Mouse (Mus musculus) adrenal gland, postnatal 14 days (tissue): ENCODE results near the gene Scap. TPM values are rescaled to one million over a fixed set of nuclear protein-coding genes. Genes with fewer than 3 reads are reported as not detected.
"Not testable (repeated sequence)": the region's sequence is repeated elsewhere in the genome, so short reads cannot be mapped to it uniquely, and the experiment has no call there.

Experiments used
- DNase-seq: peaks from one replicate; pipeline ENCODE4 v3.0.0; 2021; ENCODE audit warnings: mixed read lengths
- total RNA-seq: library from RNA; stranded (reverse); gene quantifications from 2 replicates; pipeline ENCODE4 v1.2.3, GENCODE M21; 2021

The Scap gene
- total RNA-seq, 1 experiment from 2014 or later = 75.7 TPM

DNA sequence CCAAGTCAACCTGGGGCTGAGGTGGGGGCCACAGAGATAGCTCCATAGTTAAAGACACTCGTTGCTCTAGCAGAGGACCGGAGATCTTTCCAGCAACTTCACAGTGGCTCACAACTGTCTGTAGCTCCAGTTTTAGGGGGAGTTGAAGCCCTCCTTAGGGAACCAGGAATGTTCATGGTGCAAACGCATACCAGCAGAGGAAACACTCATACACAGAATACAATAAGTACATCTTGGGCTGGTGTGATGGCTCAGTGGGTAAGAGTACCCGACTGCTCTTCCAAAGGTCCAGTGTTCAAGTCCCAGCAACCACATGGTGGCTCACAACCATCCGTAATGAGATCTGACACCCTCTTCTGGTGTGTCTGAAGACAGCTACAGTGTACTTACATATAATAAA is 2.2 kb upstream of the Scap start:
- DNase-seq = not testable (repeated sequence)

DNA sequence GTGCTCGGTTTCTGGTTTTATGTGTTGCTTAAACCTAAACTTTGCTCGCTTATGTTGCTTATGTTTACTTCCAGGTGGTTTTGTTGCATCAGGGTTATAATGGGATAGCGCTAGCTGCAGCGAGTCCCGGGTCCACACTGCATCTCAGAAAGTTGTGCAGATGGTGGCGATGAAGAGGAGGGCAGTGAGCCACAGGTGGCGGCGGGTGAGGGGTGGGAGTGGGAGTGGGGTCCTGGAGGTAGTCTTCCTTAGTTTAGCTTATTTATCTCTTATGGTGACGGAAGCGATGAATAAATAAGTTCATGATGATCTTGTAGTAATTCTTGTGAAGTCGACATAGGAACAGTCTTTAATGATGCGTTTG is 790 bp downstream of the Scap start:
- DNase-seq = no peak

GRCm38 (mm10) chr9:110334849-110335248 is 1.8 kb downstream of the Scap start:
- DNase-seq = no peak

DNA sequence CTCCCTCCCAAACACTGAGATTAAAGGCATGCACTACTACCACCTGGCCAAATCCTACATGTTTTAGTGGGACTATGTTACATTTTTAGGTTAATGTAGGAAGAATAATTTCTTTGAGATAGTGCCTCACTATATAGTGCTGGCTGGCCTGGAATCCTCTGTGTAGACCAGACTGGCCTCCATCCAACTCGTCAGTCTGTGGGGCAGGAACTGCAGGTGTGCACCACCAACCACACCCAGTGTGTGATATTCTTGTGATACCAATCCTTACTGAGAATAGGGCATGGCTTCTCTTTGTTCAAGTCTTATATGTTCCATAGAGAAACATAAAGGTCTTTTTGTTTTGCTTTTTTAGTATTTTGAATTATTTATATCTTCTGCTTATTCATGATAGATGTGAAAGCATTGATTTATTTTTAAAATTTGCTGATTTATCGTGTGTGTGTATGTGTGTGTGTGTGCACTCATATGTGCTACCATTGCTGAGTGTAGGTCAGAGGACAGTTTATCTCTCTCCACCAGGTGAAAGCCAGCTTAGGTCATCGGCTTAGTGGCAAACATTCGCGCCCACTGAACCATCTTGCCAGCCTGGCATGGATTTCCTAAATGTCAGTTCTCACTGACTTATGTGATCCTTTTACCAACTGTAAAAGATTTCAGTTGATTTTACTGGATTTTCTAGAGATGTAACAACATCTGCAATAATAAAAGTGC is 7.1 kb downstream of the Scap start:
- no peak for DNase-seq

GRCm38 (mm10) chr9:110342008-110342407 is 8.9 kb downstream of the Scap start:
- DNase-seq = no peak

DNA sequence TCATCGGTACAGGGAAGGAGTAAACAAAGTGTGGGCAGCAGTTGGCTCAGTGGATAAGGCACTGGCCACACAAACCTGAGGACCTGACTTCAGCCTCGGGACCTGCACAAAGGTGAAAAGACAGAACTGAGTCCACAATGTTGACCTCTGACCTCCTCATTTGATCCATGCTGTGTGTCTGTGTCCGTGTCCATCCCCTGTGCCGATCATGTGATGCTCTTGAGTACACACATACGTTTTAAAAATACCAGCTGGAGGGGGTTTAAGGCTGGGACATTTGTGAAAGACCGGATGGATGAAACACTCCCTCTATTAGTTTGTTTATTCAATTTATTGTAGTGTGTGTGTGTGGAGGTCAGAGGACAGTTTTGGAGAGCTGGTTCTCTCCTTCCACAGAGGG is 10.7 kb downstream of the Scap start:
- DNase-seq = no peak

DNA sequence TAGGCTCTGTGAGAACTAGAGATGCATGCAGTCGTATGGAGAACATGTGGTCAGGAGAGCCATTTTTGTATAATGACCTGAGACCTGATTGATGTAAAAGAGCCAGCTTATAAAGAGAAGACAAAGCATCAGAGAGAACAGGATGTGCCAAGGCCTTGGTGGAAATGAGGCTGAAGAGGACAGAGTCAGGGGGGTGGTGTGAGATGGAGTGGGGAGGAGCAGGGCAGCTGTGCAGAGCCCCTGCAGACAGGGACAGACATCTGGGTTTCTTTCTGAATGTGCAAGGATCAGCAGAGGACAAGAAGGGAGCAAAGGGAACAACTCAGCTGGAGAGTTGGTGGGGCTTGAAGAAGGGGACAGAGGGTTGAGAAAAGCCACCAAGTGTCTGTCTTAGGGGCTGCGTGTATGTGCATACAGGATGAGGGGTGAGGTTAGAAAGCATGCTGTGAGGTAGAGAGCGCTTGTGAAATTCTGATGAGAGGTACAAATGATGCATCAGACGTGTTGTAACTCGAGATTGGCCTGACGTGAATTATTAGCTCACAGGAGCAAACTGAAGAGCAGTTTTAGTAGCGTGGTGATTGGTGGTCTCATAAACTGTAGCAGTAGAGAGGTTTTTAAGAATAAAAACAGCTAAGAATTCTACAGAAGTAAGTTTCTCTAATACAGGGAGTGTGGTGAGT is 12.1 kb downstream of the Scap start:
- DNase-seq = no peak

GRCm38 (mm10) chr9:110348899-110349298 is 15.8 kb downstream of the Scap start:
- DNase-seq = no peak

- DNase-seq = no peak
Measured at GRCm38 (mm10) chr9:110350188-110350587, 17.1 kb downstream of the Scap start.

- DNase-seq = no peak
Measured at GRCm38 (mm10) chr9:110350612-110351011, 17.5 kb downstream of the Scap start.

DNA sequence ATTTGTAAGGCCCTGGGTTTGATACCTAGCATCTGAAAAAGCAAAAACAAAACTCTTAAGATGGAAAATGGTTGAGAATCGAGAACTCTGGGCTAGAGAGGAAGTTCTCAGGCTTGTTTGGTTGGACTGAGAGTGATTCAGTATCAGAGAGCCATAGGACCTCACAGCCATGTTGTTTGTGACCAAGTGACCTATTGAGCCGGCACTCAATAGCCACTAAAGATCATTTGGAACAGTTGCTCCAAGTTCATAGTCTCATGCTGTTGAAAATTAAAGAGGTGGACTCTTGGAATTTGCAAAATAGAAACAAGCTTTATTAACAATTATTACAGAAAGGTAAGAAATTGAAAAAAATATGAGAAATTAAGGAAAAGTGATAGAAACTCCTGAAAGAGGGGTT is 18.3 kb downstream of the Scap start:
- DNase-seq = no peak

- no peak for DNase-seq
Measured at GRCm38 (mm10) chr9:110351932-110352632, 19.0 kb downstream of the Scap start.

- no peak for DNase-seq
Measured at GRCm38 (mm10) chr9:110358341-110358740, 25.3 kb downstream of the Scap start.

GRCm38 (mm10) chr9:110361299-110361698 is 28.2 kb downstream of the Scap start:
- no peak for DNase-seq

GRCm38 (mm10) chr9:110362337-110362736 is 29.2 kb downstream of the Scap start:
- no peak for DNase-seq

GRCm38 (mm10) chr9:110366746-110367145 is 33.7 kb downstream of the Scap start:
- DNase-seq = peak; percentile 78

- DNase-seq = no peak
Measured at GRCm38 (mm10) chr9:110369860-110370259, 36.8 kb downstream of the Scap start.

DNA sequence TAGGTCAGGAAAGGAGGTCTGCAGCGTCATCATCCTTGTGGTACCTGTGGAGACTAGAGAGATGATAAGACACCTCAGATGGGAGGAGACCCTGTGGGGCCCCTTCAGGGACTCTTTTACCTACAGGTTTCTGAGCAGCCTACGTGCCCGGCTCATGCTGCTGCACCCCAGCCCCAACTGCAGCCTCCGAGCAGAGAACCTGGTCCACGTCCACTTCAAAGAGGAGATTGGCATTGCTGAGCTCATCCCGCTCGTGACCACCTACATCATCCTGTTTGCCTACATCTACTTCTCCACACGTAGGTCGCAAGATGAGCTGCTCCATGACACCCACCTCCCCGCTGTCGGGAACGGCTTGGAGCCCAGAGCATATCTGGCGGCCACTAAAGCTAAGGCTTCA is 40.8 kb downstream of the Scap start:
- DNase-seq = no peak

DNA sequence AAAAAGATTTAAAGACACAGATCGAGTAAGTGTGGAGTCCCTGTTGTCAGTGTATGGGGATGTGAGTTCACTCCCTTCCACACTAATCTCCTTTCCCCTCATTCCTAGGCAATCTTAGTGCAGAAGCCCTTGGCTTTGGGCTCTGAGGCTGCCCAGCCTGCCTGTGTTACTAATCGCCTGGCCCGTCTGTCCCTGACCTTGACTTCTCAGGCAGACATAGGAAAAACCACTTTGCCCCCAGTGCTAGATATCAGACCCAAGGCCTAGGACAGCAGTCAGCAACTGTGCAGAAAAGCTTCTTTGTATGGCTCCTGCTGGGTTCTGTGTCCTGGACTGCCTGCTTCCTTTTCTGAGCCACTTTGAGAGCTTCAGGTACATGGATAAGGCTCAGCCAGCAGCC is 42.6 kb downstream of the Scap start:
- peak; percentile 60 for DNase-seq

DNA sequence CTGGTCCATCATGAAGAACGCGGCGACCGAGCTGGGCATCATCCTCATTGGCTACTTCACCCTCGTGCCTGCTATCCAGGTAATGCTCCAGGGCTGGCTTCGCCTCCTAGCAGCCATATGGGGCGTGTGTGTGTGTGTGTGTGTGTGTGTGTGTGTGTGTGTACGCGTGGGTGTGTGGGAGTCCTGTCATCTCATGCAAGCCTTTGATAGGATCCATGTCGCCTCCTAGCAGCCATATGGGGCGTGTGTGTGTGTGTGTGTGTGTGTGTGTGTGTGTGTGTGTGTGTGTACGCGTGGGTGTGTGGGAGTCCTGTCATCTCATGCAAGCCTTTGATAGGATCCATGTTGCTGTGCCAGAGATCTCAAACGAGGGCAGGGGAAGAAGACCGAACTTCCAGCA is 44.6 kb downstream of the Scap start:
- DNase-seq = not testable (repeated sequence)

DNA sequence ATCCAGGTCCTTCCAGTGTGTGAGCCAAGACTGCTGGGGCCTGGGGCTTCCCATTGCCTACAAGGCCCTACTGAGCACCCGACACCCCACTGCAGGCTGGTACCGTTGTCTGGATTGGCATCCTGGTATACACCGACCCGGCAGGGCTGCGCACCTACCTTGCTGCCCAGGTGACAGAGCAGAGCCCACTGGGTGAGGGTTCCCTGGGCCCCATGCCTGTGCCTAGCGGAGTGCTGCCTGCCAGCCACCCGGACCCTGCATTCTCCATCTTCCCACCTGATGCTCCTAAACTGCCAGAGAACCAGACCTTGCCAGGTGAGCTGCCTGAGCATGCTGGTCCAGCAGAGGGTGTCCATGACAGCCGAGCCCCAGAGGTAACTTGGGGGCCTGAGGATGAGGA is 46.3 kb downstream of the Scap start:
- no peak for DNase-seq

DNA sequence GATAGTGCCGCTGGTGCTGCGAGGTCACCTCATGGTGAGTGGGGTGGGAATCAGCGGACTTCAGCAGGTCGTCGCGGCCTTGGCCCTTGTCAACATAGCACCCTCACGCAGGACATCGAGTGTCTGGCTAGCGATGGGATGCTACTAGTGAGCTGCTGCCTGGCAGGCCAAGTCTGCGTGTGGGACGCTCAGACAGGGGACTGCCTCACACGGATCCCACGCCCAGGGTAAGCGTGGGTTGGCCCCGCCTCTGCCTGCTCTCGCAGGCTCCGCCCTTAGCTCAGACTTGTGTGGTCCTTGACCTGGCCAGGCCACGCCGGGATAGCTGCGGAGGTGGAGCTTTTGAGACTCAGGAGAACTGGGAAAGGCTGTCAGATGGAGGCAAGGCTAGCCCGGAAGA is 47.6 kb downstream of the Scap start:
- DNase-seq = peak; percentile 57

DNA sequence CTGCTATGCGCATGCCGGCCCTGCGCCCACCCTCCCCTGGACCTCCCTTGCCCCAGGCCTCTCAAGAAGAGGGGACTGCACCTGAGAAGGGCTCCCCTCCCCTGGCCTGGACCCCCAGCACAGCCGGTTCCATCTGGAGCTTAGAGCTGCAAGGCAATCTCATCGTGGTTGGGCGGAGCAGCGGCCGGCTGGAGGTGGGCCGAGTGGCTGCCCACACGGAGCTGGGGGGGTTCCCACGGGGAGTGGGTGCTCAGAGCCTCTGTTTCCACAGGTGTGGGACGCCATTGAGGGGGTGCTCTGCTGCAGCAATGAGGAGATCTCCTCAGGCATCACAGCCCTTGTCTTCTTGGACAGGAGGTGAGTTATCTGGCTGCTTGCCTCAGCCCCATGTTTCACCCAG is 48.2 kb downstream of the Scap start:
- DNase-seq = no peak
